Mouse (Mus musculus): ENCODE data around the gene Sec22c.
A peak's percentile ranks its signal among the peaks of the same experiment; 100 is the strongest.

Gene Sec22c

DNA sequence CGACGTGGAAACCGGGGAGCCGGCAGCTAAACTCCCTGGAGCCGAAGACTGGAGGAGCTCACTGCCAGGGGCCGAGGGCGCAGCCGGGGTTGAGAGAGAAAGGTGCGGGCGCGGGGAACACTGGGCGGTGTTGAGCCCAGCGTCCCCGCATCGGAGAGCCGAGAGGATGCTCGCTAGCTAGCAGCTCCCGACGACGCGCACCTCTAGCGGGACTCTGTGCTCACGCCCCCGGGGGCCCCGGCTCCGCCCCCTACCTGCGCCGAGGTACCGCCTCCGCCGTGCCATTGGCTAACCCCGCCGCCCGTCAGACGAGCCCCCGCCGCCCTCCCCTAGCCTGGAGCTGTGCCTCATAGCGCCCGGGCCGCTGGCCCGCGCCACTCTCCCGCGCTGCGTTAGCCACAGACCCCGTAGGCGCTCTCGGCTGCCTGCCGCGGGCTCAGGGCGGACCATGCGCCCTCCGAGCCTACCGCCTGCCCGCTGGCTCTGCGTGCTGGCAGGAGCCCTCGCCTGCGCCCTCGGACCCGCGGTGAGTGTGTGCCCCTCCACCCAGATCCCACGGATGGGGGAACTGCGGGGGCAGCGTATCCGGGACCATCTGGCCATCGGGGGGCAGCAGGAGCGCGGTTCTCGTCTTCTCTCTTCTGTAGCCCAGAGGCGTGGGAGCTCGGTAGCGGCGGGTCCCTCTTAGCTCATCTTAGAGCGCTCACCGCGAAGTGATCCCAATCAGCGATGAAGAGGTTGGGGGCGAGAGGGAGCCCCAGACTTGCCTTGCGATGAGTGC is 62.7 kb downstream of the Sec22c start, which contains the start of gene Vipr1:
TSS of gene Vipr1 (plus strand) at position 316 of the 781 bp plus-strand sequence.
- peak; percentile 90 for DNase-seq

GRCm38 (mm10) chr9:121642001-121642400 is 63.3 kb downstream of the Sec22c start, which contains the start of gene Lyzl4:
Gene Lyzl4, minus strand, starts transcription at chr9:121642096.
- DNase-seq, result peak; percentile 86

DNA sequence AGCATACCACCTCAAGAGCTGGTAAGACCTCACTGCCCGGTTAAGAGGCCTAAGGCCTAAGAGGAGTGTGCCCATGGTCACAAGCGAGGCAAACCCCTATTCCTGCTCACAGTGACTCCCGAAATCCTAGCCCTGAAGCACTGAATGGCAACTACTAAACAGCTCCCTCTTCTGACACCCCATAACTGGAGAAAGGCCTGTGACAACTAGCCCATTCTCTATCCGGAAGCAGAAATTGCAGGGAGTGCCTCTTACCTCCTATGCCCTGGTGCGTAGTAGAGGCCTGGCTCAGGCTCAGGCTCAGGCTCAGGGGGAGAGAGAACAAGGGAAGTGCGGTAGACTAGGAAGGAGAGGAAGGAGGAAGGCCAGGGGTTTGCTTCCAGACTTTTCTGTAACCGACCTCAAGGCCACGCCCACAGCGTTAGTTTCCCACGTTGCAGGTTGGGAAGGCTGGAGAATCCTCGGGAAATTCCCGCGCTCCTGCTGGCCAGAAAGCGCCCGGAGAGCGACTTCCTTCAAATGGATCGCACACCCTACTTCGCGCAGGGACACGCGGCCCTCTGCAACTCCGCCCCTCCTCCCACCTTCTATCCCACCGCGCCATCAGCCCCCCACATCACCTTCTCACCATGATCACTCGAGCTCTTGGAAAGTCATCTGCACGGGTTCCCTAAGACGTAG is 63.9 kb downstream of the Sec22c start:
- peak; percentile 35 for DNase-seq

DNA sequence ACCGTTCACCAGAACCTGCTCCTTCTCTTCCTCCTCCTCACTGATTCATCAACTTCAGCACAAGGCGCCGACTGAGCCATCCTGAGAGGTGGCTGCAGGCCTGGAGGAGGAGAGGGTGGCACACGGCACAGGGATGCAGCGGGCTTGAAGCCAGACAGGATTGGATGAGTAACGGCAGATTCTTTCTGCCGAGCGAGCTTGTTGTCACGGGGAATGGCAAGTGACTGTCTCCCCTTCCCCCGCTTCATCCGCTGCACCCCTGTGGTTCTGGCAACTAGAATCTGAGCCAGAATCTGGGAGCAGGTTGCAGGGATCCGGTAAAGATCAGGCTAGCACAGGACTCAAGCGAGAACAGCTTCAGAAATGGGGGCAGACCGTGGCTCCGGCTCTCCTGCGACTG is 65.5 kb downstream of the Sec22c start:
- DNase-seq, result peak; percentile 72

DNA sequence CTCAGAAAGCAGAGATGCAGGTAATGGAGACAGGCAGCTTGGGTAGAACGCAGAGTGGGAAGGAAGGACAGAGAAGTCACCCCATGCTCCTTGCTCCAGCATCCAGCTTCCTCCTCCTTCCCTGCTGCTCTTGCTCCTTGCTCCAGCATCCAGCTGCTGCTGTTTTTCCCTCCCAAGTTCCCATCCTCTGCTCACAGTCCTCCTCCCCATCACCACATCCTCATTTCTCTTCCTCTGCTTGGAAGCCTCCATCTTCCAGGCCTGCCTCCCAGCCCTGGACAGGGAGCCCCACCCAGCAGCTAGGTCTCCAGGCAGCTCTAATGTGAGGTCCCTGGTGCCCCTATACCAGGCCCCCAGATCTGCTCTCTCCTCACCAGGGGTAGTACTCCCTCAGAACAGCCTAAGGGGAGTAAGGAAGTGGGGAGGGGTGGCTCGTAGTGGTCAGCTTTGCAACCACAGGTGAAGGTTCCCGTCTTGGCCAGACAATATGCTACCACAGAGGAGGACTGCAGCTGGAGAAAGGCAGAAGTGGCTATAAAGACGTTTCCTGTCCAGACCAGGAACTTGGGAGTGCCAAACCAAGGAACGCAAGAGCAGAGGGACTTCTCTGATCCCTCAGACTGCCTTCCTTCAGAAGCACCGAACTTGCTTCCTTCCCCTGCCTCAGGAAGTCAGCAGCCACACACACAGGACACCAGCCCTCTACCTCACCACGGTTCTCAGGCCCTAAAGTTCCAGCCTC is 69.3 kb downstream of the Sec22c start:
- DNase-seq, result no peak

DNA sequence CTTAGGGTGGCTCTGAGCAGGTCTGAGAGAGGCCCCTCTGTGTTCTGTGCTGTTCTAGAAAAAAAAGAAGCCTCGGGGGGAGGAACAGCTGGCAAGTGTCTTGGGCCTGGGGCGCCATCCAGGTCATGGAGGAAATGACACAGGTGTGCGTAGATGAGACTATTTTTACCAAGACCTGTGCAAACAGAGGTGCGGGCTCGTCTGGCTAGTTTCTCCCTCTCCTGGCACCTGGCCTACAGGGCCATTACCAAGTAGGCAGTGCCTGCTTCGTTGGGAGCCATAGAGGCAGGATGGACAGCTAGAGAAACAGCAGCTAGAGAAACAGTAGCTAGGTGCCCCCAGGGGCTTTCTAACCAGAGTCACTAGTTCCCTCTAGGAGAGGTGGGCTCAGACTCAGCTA is 72.0 kb downstream of the Sec22c start:
- DNase-seq, result no peak

DNA sequence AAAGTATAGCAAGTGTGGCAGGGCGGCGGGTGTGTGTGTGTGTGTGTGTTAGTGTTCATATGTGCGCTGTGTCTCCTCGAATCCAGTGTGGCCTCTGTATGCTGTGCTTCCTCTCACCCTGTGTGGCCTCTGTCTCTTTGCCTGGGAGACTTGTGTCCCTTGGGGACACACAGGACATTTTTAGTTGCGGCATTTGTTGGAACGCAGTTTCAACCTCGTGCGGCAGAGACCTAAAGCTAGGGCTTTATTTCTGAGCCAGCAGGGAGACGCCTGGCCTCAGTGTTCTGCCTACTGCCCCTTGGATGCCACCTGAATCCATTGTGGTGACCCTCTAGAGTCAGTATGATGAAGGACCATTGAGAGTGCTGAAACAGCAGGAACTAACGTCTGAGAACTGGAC is 72.4 kb downstream of the Sec22c start:
- no peak for DNase-seq

DNA sequence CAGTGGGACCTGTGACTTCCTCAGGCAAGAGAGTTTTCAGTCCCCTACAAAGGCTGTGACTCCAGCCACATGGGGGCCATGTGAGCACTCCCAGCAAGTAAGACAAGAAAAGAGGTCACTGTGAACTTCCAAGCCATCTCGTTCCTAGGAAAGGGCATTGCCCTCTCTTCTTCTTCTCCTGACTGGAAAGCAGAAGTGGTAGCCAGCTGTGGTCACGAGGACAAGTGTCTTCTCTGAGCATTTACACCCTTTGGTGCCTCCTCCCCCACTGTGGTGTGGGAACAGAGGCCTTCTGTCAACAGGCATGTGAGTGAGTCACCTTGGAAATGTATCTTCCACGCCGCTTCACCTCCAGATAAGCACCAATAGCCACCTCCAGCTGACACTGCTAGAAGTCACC is 73.3 kb downstream of the Sec22c start:
- no peak for DNase-seq

DNA sequence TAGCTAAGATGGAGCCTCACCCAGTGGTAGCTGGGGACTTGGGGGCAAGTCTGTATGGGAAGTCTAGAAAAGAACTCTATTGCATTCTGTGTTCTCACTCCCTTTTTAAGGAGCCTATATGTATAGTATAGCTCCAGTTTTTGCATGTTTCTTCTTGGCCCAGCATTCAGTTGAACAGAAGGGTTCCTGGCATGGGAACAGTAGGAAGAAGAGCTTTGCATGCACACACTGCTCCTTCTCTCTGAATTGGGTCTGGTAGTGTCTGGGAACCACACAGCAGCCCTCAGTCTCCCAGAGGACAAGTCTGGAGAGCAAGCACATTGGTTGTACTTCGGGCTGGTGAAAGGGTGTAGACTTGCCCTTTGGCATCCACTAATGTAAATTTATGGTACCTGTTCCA is 74.7 kb downstream of the Sec22c start:
- DNase-seq, result no peak
